Mouse (Mus musculus): ENCODE measurements around the gene Ugt1a5. TPM values are rescaled to one million over a fixed set of nuclear protein-coding genes. Genes with fewer than 3 reads are reported as not detected.

Ugt1a5 gene
- total RNA-seq, 2 experiments from 2014 or later = not detected

DNA sequence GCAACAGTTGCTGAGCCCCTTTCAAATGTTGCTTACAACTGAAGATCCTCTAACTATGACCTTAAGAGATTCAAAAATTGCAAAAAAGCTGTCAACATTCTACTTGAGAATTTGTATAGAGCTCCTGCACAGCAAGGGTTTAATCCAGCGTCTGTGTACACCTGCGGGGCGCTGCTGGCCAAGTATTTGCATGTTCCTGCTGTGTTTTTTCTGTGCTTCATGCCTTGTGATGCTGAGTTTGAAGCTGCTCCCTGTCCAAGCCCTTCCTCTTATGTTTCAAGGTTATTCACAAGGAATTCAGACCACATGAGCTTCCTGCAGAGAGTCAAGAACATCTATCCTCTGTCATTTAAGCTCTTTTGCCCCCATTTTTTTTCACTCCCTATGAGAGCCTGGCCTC lies 26.3 kb downstream of the Ugt1a5 start:
- no peak for ATAC-seq (replicated peaks; ENCODE audit: low FRiP score, poor library complexity, severe bottlenecking)

DNA sequence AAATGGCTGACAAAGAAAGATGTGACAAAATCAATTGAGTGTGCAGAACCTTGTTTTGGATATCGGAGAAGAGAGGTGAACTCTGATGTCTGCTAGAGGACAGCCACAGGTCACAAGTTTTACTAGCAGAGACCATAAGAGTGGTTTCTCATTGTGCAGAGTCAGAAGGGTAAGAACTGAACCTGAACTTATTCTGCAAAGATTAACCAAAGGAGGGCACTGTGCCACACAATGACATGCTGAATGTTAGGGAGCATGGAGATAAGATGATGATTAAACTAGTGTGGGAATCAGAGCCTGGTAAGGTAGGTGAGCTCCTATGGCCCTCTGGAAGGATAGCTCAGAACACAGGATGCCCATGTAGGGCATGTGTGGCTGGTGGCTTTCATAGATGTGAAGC lies 29.9 kb downstream of the Ugt1a5 start:
- ATAC-seq (replicated peaks; ENCODE audit: low FRiP score, poor library complexity, severe bottlenecking) = no peak

DNA sequence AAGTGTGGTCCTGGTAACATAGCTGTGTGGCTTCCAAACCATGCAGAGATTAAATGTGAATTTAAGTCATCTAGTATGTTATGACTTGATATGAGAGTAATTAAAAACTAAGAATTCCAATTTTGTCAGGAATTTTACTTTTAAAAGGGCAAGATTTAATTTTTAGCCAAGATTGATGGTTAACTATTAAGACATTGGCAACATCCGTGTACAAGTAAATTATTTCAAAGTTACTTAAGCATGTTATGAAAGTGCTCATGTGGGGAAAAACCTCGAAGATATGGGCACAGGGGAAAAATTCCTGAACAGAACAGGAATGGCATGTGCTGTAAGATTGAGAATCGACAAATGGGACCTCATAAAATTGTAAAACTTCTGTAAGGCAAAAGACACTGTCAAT lies 31.6 kb downstream of the Ugt1a5 start:
- ATAC-seq (replicated peaks; ENCODE audit: low FRiP score, poor library complexity, severe bottlenecking) = no peak

DNA sequence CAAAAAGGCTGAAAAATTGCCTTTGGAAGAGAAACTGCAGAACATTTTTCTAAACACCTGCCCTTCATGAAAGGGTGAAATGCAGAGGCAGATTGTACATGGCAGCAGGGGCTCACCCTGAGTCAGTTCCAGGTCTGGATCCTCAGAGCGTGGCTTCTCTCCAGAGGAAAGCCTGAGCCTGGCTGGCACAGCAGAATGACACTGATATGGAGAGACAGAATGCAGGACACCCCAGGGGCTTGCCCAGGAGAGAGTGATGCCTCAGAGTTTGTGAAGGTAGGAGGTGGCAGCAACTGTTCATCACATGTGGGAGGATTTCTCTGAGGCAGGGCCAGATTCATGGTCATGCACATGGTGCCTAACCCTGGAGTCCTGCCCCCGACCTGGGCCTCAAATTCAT lies 34.2 kb downstream of the Ugt1a5 start:
- ATAC-seq (replicated peaks; ENCODE audit: low FRiP score, poor library complexity, severe bottlenecking) = no peak

DNA sequence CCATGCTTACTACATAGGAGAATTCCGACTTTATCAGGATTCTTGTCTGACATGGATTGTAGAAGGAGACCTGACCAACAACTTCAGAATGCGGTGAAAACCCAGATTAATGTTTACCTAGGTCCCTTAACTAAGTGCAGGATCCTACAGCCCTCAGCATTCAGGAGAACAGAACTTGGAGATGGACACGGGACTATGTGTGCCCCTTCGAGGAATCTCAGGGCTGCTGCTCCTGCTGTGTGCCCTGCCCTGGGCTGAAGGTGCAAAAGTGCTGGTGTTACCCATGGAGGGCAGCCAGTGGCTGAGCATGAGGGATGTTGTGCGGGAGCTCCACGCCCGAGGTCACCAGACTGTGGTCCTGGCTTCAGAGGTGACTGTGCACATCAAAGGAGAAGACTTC lies 34.6 kb downstream of the Ugt1a5 start, which contains the start of gene Ugt1a2:
Gene Ugt1a2, plus strand, starts transcription at position 146 of the 400 bp plus-strand sequence.
- no peak for ATAC-seq (replicated peaks; ENCODE audit: low FRiP score, poor library complexity, severe bottlenecking)

DNA sequence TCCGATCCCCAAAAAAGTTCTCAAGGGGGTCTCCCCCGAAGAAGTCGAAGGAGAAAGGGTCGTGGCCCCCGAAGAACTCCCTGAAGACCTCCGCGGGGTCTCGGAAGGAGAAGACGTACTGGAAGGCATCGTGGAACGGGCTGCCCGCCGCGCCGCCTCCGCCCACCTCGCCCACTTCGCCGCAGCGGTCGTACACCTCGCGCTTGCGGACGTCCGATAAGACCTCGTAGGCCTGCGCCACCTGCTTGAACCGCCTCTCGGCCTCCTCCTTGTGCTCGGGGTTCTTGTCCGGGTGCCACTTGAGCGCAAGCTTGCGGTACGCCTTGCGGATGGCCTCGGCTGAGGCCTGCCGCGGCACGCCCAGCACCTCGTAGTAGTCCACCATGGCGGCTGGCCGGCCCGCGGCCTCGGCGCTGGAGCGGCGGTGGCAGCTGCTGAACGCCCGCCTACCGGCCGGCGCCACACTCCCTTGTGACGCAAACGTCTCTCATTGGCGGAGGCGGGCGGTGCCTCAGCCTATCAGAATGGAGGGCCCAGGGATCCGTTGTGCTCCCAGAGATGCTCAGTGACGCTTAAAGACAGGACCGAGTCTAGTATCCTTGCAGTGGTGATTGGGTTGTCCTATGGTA lies 39.6 kb downstream of the Ugt1a5 start, which contains the start of gene Dnajb3:
Gene Dnajb3, minus strand, starts transcription at position 489 of the 629 bp plus-strand sequence.
- peak; percentile 82 for ATAC-seq (replicated peaks; ENCODE audit: low FRiP score, poor library complexity, severe bottlenecking)

DNA sequence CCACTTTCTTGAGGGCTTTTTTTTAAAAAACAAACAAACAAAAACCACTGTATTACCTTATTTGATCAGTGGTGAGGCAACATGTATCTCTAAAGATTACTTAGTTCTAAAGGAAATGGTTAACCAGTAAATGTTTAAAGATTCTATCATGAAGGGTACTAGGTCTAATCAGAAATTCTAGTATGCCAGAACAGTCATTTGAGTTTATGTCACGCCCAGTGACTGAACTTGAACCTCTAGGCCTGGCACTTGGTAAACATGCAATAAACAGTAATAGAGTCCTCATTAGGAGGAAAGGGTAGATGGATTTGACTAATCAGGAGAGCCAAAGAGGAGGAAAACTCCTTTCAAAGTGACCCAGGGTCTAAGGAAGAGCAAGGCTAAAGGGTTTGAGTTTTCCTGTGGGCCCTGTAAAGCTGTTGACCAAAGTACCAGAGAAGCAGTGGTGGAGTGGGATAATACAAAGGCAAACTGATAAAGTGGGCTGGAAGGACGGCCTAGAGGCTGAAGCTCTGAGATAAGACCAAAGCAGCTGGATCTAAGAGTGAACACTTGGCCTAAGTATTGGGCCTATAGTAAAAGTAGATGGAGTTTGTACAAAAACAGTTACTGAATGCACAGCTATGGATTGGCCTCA lies 41.1 kb downstream of the Ugt1a5 start:
- peak; percentile 82 for ATAC-seq (replicated peaks; ENCODE audit: low FRiP score, poor library complexity, severe bottlenecking)

DNA sequence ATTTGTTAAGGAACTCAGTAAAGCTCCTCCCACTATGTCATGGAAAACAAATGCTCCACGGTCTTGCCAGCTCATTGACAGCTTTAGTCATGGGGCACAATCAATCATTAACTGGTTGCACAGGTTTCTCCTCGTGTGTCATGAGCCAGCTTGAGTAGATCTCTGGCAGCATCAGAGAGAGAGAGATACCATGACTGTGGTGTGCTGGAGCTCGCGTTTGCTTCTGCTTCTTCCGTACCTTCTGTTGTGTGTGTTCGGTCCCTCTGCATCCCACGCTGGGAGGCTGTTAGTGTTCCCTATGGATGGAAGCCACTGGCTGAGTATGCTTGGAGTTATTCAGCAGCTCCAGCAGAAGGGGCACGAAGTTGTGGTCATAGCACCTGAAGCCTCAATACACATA lies 46.0 kb downstream of the Ugt1a5 start, which contains the start of gene Ugt1a1:
Gene Ugt1a1, plus strand, starts transcription at position 148 of the 400 bp plus-strand sequence.
- no peak for ATAC-seq (replicated peaks; ENCODE audit: low FRiP score, poor library complexity, severe bottlenecking)

DNA sequence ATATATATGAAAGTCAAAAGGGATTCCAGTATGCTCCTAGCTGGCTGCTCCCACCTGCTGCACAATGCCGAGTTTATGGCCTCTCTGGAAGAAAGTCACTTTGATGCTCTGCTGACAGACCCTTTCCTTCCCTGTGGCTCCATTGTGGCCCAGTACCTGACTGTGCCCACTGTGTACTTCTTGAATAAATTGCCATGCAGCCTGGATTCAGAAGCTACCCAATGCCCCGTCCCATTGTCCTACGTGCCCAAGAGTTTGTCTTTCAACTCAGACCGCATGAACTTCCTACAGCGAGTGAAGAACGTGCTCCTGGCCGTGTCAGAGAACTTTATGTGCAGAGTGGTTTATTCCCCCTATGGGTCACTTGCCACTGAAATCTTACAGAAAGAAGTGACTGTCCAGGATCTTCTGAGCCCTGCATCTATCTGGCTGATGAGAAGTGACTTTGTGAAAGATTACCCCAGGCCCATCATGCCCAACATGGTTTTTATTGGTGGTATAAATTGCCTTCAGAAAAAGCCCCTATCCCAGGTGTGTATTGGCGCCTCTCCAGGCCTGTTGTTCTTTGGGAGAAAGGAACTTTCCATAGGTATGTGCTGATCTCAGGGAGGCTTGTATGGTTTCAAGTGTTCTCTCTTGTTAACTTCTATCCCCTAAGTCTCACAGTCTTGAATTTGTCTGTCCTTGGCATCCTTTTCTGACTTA lies 46.7 kb downstream of the Ugt1a5 start:
- no peak for ATAC-seq (replicated peaks; ENCODE audit: low FRiP score, poor library complexity, severe bottlenecking)

DNA sequence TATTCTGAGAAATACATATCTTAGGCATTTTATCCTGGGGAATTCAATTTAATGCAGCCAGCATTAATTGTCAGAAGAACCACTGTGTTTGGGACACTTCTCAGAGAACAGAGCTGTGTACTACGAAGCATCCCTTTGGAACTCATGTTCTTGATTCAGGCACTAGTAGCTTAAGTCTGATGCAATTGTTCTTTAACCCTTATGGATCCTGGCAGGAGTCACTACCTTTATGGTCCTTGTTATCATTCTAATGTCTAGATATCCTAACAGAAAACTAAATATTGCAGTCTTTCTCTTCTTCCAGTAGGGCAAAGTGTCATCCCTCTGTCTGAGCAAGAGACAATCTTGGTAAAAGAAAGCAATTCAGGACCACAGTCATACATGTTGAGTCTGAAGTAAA lies 47.2 kb downstream of the Ugt1a5 start:
- ATAC-seq (replicated peaks; ENCODE audit: low FRiP score, poor library complexity, severe bottlenecking) = no peak

DNA sequence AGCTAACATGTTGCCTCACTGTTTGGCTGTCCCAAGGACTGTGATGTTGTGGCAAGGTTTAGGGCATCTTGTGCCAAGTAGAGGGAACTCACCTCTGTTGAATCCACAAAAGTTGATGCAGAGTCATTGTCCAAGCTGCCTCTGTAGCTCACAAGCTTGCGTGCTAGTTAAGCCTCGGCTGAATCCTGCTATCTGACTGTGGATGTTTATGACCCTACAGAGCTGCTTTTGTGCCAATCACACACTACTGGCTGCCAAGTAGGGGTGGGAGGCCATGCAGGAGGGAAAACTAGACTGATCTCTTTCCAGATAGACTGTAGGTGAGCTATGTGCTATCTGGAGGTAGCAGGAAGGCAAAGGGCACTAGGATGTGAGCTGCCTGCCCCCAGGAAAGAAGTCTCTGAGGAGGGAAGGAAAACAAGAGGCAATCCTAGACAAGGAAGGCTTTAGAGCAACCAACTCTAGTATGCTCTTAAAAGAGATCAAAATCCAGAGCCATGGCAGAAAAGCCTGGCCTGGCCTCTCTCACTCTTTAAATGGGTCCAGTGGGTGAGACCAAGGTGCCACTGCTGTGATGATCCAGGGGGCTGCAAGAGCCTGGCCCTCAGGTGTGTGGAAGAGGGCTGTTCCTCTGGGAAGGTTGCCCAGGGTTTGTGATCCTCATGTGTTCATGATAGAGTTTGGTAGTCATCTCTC lies 48.1 kb downstream of the Ugt1a5 start:
- no peak; the same call in 1 of the 2 replicates for ATAC-seq (replicated peaks; ENCODE audit: low FRiP score, poor library complexity, severe bottlenecking)

DNA sequence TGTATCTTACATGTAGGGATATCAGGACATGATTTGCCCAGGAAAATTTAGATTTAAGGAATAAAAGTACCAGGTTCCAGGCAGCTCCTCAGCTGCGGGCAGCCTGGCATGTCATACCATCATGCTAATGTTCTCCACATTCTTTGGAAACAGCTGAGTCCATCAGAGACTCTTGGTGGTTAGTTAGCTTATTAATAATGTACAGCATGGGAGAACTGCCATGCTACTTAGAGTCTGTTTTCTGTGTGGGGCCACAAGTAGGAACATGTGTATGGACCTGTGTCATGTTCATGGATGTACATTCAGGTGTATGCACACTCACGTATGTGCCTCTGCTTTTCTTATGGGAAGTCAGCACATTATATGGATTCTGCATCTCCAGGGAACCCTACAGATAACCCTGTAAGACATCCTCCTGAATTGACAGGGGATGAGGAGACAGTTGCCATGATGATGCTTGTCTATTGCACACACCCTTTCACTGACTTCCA lies 48.7 kb downstream of the Ugt1a5 start:
- no peak for ATAC-seq (replicated peaks; ENCODE audit: low FRiP score, poor library complexity, severe bottlenecking)

DNA sequence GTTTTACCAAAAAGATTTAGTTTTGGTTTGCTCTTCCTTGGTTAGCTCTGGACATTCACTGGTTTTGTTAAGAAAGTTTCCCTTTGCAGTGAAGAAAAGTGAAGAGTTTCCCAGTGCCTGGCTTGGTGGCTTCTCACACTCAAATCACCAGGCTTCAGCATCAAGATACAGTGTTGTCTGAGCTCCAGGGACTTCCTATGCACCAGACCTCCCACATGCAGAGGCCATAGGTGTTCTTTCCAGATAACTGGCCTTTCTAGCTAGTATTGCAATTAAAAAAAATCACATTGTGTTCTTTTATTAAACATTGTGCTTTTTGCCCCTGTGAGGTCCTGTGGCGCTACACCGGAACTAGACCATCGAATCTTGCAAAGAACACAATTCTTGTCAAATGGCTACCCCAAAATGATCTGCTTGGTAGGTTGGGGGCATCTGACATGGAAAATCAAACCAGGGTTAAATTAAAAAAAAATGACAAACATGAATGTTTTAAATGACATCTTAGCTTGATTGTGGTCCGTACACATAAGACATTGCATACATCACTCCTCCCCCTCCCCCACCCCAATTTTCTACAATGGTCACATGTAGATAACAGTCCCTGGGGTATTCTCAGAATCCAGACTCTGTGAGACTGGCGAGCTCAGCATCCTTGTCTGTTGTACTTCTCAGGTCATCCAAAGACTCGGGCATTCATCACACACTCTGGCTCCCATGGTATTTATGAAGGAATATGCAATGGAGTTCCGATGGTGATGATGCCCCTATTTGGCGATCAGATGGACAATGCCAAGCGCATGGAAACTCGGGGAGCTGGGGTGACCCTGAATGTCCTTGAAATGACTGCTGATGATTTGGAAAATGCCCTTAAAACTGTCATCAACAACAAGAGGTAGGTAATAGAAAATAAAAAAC lies 49.9 kb downstream of the Ugt1a5 start:
- no peak for ATAC-seq (replicated peaks; ENCODE audit: low FRiP score, poor library complexity, severe bottlenecking)

DNA sequence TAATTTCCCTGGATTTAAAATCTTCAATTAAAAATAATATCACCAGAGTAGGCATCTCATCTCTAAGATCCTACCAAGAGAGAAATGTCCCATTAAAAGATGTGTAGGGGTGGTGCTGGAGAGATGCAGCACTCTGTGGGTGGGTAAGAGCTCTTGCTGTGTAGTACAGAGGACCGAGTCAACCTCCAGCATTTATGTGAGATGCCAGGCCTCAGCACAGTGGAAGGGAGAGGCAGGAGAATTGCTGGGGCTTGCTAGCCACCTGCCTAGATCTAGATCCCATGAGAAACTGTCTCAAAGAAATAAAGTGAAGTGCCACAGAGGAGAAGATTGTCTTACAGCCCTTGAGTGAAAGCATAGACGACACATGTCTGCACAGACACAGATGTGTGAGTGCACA lies 50.7 kb downstream of the Ugt1a5 start:
- ATAC-seq (replicated peaks; ENCODE audit: low FRiP score, poor library complexity, severe bottlenecking) = no peak

DNA sequence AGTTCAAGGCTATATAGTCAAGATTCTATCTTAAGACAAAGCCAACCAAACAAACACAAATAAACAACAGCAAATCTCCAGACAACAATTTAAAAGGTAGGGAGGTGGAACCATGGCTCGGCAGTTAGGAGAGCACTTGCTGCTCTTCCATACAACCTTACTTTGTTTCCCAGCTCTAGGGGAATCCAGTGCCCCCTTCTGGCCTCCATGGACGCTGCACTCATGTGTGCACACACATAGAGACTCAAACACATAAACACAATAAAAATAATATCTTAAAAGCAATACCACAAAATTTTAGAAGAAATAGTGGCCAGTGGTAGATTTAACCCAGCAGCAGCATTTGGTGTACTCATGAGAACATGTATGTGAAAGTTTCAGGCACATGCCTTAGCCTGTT lies 51.3 kb downstream of the Ugt1a5 start:
- ATAC-seq (replicated peaks; ENCODE audit: low FRiP score, poor library complexity, severe bottlenecking) = no peak

DNA sequence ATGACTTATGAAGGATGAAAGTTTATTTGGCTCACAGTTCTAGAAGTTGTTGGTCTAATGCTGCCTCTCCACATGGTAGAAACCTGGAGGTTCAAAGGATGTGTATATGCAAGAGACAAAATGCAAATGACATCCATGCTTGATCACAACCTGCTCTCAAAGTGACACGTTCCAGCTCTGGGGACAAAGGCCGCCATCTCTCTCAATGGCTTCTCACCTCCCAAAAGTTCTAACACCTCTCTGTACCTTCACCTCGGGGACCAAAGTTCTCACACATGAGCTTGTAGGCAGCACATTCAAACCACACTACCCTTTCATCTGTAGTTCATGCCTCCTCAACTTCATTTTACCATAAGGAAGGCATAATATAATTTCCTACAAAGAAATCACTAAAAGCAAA lies 51.8 kb downstream of the Ugt1a5 start:
- no peak for ATAC-seq (replicated peaks; ENCODE audit: low FRiP score, poor library complexity, severe bottlenecking)

DNA sequence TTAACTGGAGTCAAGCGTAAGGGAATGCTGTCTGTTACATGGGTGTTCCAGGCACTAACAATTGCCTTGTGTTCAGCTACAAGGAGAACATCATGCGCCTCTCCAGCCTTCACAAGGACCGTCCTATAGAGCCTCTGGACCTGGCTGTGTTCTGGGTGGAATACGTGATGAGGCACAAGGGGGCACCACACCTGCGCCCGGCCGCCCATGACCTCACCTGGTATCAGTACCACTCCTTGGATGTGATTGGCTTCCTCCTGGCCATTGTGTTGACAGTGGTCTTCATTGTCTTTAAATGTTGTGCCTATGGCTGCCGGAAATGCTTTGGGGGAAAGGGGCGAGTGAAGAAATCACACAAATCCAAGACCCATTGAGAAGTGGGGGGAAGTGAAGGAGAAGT lies 52.2 kb downstream of the Ugt1a5 start:
- ATAC-seq (replicated peaks; ENCODE audit: low FRiP score, poor library complexity, severe bottlenecking) = no peak

DNA sequence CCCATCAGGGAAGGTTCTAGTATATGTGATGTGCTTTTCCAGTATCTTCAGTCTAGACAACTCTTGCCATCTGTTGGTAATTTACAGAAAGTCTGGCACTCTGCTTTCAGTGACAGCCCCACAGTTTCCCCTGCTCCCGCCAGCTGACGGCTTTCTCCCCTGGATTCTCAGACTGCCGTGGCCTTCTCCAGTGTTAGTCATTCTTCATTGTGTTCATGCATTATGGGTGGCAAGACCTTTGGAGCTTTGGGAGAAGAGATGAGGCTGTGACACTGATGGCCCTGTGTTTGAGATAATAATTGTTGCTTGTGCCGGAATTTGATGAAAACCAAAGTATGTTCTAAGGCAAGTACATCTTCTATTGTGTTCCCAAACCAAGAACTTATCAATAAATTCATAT lies 52.8 kb downstream of the Ugt1a5 start:
- ATAC-seq (replicated peaks; ENCODE audit: low FRiP score, poor library complexity, severe bottlenecking) = no peak

DNA sequence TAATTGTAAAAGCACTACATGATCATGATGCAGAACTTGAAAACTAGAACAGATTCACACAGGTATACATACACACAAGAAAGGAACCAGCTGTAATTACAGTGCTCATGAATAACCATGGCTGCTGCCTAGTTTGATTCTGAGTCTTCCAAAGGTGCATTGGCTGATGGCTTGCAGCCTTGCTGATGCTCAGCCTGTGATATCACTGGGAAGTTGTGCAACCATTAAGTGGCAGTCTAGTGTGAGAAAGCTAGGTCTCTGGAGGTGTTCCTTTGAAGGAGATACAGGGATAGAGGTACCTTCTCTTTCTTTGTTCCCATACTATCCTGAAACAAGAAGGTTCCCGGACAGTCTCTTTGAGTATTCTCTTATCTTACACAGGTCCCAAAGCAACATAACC lies 53.2 kb downstream of the Ugt1a5 start:
- ATAC-seq (replicated peaks; ENCODE audit: low FRiP score, poor library complexity, severe bottlenecking) = no peak
